Mouse (Mus musculus) hindbrain, postnatal 0 days (tissue): Measurements from ENCODE around the gene Gapvd1. TPM values are rescaled to one million over a fixed set of nuclear protein-coding genes. Genes with fewer than 3 reads are reported as not detected.
A peak's percentile ranks its signal among the peaks of the same experiment; 100 is the strongest.
"Not testable (repeated sequence)": the region's sequence is repeated elsewhere in the genome, so short reads cannot be mapped to it uniquely, and the experiment has no call there.

Experiments
- ATAC-seq: fragments of 200-750 bp; cut with Nextera tagmentation; 2 replicates; pipeline ENCODE4 v1.8.0; 2017; ENCODE audit warnings: mild to moderate bottlenecking, moderate TSS enrichment, moderate library complexity
- DNase-seq: peaks from one replicate; pipeline ENCODE4 v3.0.0-alpha.2; 2015; ENCODE audit warnings: low spot score
- H3K27ac ChIP-seq: fragments of 300-500 bp; sonication (generic); 2 replicates; pipeline ENCODE4 v1.5.1; 2014; ENCODE audit warnings: mild to moderate bottlenecking
- H3K27me3 ChIP-seq: fragments of 300-500 bp; sonication (generic); 2 replicates; pipeline ENCODE4 v1.6.1; 2014; ENCODE audit warnings: low read length, mixed read lengths; ENCODE audit not compliant: insufficient read depth
- H3K36me3 ChIP-seq: fragments of 300-500 bp; sonication (generic); 2 replicates; pipeline ENCODE4 v1.6.1; 2014; ENCODE audit warnings: low read length, mixed read lengths; ENCODE audit not compliant: insufficient read depth
- H3K4me1 ChIP-seq: fragments of 300-500 bp; sonication (generic); 2 replicates; pipeline ENCODE4 v1.6.1; 2014; ENCODE audit warnings: antibody characterized with exemption, low read length, mixed read lengths; ENCODE audit not compliant: insufficient read depth
- H3K4me2 ChIP-seq: fragments of 300-500 bp; sonication (generic); 2 replicates; pipeline ENCODE4 v1.6.1; 2014; ENCODE audit warnings: low read depth, mild to moderate bottlenecking, low read length, moderate library complexity, mixed read lengths
- H3K4me3 ChIP-seq: fragments of 300-500 bp; sonication (generic); 2 replicates; pipeline ENCODE4 v1.5.1; 2014; ENCODE audit warnings: low read length
- H3K9ac ChIP-seq: fragments of 300-500 bp; sonication (generic); replicated peaks from 2 replicates; pipeline ENCODE4 v1.6.1; 2014; ENCODE audit warnings: mild to moderate bottlenecking, low read length, moderate library complexity, mixed read lengths
- H3K9me3 ChIP-seq: fragments of 300-500 bp; sonication (generic); 2 replicates; pipeline ENCODE4 v1.6.1; 2016; ENCODE audit warnings: low read length, mixed read lengths
- CTCF ChIP-seq: IDR thresholded peaks from 2 replicates; pipeline ENCODE4 v1.5.1; 2016; ENCODE audit warnings: antibody characterized with exemption, control low read depth, low read depth
- WGBS: fragments of 180-500 bp; shearing (Covaris S2); extraction: QIAGEN DNeasy Blood & Tissue Kit; methylation state at CpG from one replicate; pipeline ENCODE4 v1.1.7; 2014; 5-methylcytosine and 5-hydroxymethylcytosine counted together
- polyA plus RNA-seq: library from polyadenylated mRNA; unstranded; fragments of >200 nt; fragmentation: Nextera tagmentation; extraction: Ambion mirVana; gene quantifications from 2 replicates; pipeline ENCODE4 v1.2.1, GENCODE M21; 2015
- total RNA-seq: library from RNA; depleted of rRNA; stranded (reverse); fragments of >200 nt; gene quantifications from 2 replicates; pipeline ENCODE4 v1.2.3, GENCODE M21; 2014

The Gapvd1 gene
- total and polyA plus RNA-seq, 2 experiments from 2014 or later: 74.0 to 79.8 TPM

- Histone ChIP-seq H3K4me3 (0 out of 2 replicates have a peak overlapping the region, but pooled peaks have one; percentile 69), H3K4me1 (0 out of 2 replicates have a peak, but pooled peaks cover 5% of the 10 kb centered on the region), H3K36me3 (0 out of 2 replicates have a peak, but pooled peaks cover under 1% of the 10 kb centered on the region), H3K9me3 (no peaks in the 10 kb centered on the region), H3K9ac (no peak overlapping the region), H3K4me2 (peak overlapping the region; percentile 94; the same call in 1 of the 2 replicates), H3K27me3 (no peaks in the 10 kb centered on the region), H3K27ac (no peak overlapping the region)
- DNase-seq (no peak), ATAC-seq (no peak)
- TF ChIP-seq CTCF: no peak
- WGBS: 86% methylated on average over 7 of the region's 7 CpGs
These were observed 45.3 kb upstream of the Gapvd1 start for GRCm38 (mm10) chr2:34800371-34800770.

- Histone ChIP-seq H3K9ac (peak within 1 kb of the TSS; percentile 67), H3K4me1 (0 out of 2 replicates have a peak, but pooled peaks cover 5% of the 10 kb centered on the region), H3K4me3 (peak within 1 kb of the TSS; percentile 69), H3K36me3 (0 out of 2 replicates have a peak, but pooled peaks cover 4% of the 10 kb centered on the region), H3K27ac (peak within 1 kb of the TSS; percentile 11; the same call in 1 of the 2 replicates), H3K9me3 (no peaks in the 10 kb centered on the region), H3K27me3 (no peaks in the 10 kb centered on the region), H3K4me2 (peak within 1 kb of the TSS; percentile 94)
- 5% methylated on average over 43 of the region's 44 CpGs for WGBS
- DNase-seq: peak; percentile 84
- ATAC-seq: peak; percentile 57
- no peak for TF ChIP-seq CTCF
These were observed 44.6 kb upstream of the Gapvd1 start, which contains the start of gene Rabepk for GRCm38 (mm10) chr2:34799357-34800256. Gene Rabepk (minus strand): TSS chr2:34799912.

- WGBS: 89% methylated on average over 7 of the region's 7 CpGs
- TF ChIP-seq CTCF: no peak
- H3K9me3 ChIP-seq: no peaks in the 10 kb centered on the region
These were observed 40.4 kb upstream of the Gapvd1 start for GRCm38 (mm10) chr2:34795426-34795825.

GRCm38 (mm10) chr2:34794511-34794910, 39.5 kb upstream of the Gapvd1 start:
- ATAC-seq: no peak
- Histone ChIP-seq H3K4me1 (0 out of 2 replicates have a peak, but pooled peaks cover 5% of the 10 kb centered on the region), H3K27me3 (no peaks in the 10 kb centered on the region), H3K4me2 (no peak overlapping the region), H3K9me3 (no peaks in the 10 kb centered on the region), H3K27ac (no peak overlapping the region), H3K4me3 (no peak overlapping the region), H3K9ac (no peak overlapping the region), H3K36me3 (0 out of 2 replicates have a peak, but pooled peaks cover 4% of the 10 kb centered on the region)
- WGBS: 91% methylated on average over 2 of the region's 2 CpGs
- DNase-seq: no peak
- no peak for TF ChIP-seq CTCF

More at GRCm38 (mm10) chr2:34795426-34795825, 40.4 kb upstream of the Gapvd1 start:
- H3K4me3 ChIP-seq: no peak overlapping the region
- ATAC-seq (no peak), DNase-seq (no peak)
- no peak overlapping the region for H3K4me2 ChIP-seq
- no peak overlapping the region for H3K9ac ChIP-seq
- H3K36me3 ChIP-seq: 0 out of 2 replicates have a peak, but pooled peaks cover 4% of the 10 kb centered on the region
- 0 out of 2 replicates have a peak, but pooled peaks cover 5% of the 10 kb centered on the region for H3K4me1 ChIP-seq
- H3K27me3 ChIP-seq: no peaks in the 10 kb centered on the region
- H3K27ac ChIP-seq: no peak overlapping the region

- H3K27me3 ChIP-seq, H3K4me1 ChIP-seq, ATAC-seq, H3K4me3 ChIP-seq, H3K9me3 ChIP-seq, DNase-seq, H3K36me3 ChIP-seq, H3K27ac ChIP-seq, H3K4me2 ChIP-seq, H3K9ac ChIP-seq: not testable (repeated sequence)
- TF ChIP-seq CTCF: 0 out of 2 replicates have a peak, but pooled peaks have one; percentile 14
- WGBS: 89% methylated on average over 2 of the region's 2 CpGs
These were observed 37.5 kb upstream of the Gapvd1 start for GRCm38 (mm10) chr2:34792543-34792942.

- Histone ChIP-seq H3K4me2 (no peak overlapping the region), H3K4me1 (no peaks in the 10 kb centered on the region), H3K4me3 (no peak overlapping the region), H3K36me3 (peaks cover 7% of the 10 kb centered on the region; the same call in 1 of the 2 replicates), H3K27ac (no peak overlapping the region), H3K27me3 (no peaks in the 10 kb centered on the region), H3K9me3 (no peaks in the 10 kb centered on the region), H3K9ac (no peak overlapping the region)
- WGBS: 91% methylated on average over 8 of the region's 8 CpGs
- TF ChIP-seq CTCF: no peak
- ATAC-seq (no peak), DNase-seq (no peak)
These were observed 35.2 kb upstream of the Gapvd1 start for GRCm38 (mm10) chr2:34790282-34790681.
